Mouse (Mus musculus): ENCODE data around the gene Trim24. TPM values are rescaled to one million over a fixed set of nuclear protein-coding genes. Genes with fewer than 3 reads are reported as not detected.
A peak's percentile ranks its signal among the peaks of the same experiment; 100 is the strongest.
"Not testable (repeated sequence)": the region's sequence is repeated elsewhere in the genome, so short reads cannot be mapped to it uniquely, and the experiment has no call there.

Gene Trim24
- polyA plus RNA-seq, 1 experiment from 2014 or later: 29.6 TPM

DNA sequence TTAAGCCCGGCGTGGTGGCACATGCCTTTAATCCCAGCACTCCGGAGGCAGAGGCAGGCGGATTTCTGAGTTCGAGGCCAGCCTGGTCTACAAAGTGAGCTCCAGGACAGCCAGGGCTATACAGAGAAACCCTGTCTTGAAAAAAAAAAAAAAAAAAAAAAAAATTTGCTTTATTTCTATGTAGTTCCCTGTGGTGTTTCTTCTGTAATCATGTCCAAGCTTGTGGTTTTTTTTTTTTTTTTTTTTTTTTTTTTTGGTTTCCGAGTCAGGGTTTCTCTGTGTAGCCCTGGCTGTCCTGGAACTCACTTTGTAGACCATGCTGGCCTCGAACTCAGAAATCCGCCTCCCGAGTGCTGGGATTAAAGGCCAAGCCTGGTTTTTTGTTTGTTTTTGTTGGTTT, 14.3 kb upstream of the Trim24 start:
- WGBS: 91% methylated on average over 9 of the region's 9 CpGs
- not testable (repeated sequence) for H3K4me2 ChIP-seq (ENCODE audit: low read depth, severe bottlenecking); H3K27ac ChIP-seq (replicated peaks; ENCODE audit: low read depth, low read length); H3K9me3 ChIP-seq (ENCODE audit: control insufficient read depth, low read length); H3K9ac ChIP-seq (ENCODE audit: low read length); DNase-seq (ENCODE audit: low spot score); ATAC-seq (ENCODE audit: insufficient number of reproducible peaks, low FRiP score, low TSS enrichment, low read depth); H3K4me1 ChIP-seq (ENCODE audit: control insufficient read depth, insufficient read depth, low read length); H3K36me3 ChIP-seq (ENCODE audit: control insufficient read depth, insufficient read depth, low read length); H3K27me3 ChIP-seq (ENCODE audit: control insufficient read depth, insufficient read depth, low read length); H3K4me3 ChIP-seq (ENCODE audit: low read depth, low read length)

DNA sequence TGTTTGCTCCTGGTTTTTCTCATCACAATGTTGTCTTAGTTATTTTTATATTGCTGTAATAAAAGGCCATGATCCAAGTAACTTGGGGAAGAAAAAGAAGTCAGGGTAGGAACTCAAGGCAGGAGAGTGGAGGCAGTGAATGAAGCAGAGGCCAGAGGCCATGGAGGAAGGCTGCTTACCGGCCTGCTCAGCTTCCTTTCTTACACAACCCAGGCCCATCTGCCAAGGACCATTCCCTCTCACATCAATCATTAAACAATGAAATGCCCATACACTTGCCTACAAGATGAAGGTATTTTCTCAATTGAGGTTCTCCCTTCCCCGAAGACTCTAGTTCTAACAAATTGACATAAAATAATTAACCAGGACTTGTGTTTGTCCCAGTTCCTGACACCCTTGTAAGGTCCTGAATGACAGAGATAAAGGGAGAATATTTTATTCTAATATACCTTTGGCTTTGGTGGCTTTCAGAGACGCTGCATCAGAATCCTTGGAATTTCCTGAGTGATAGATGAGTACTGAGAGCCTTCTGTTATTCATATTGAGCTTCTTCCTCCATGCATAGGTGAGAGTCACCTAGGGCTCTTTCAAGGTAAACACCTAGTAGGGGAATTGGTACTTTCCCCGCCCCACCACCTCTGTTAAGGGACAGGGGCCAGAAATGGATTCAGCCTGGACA, 13.3 kb upstream of the Trim24 start:
- Histone ChIP-seq H3K36me3 (ENCODE audit: control insufficient read depth, insufficient read depth, low read length) (no peaks in the 10 kb centered on the region), H3K4me1 (ENCODE audit: control insufficient read depth, insufficient read depth, low read length) (no peaks in the 10 kb centered on the region), H3K4me3 (ENCODE audit: low read depth, low read length) (no peak overlapping the region), H3K27me3 (ENCODE audit: control insufficient read depth, insufficient read depth, low read length) (no peaks in the 10 kb centered on the region), H3K27ac (replicated peaks; ENCODE audit: low read depth, low read length) (no peak overlapping the region), H3K9ac (ENCODE audit: low read length) (no peak overlapping the region), H3K4me2 (ENCODE audit: low read depth, severe bottlenecking) (no peak overlapping the region), H3K9me3 (ENCODE audit: control insufficient read depth, low read length) (no peaks in the 10 kb centered on the region)
- WGBS: 58% methylated on average over 4 of the region's 4 CpGs
- DNase-seq (ENCODE audit: low spot score) (no peak), ATAC-seq (ENCODE audit: insufficient number of reproducible peaks, low FRiP score, low TSS enrichment, low read depth) (no peak)

DNA sequence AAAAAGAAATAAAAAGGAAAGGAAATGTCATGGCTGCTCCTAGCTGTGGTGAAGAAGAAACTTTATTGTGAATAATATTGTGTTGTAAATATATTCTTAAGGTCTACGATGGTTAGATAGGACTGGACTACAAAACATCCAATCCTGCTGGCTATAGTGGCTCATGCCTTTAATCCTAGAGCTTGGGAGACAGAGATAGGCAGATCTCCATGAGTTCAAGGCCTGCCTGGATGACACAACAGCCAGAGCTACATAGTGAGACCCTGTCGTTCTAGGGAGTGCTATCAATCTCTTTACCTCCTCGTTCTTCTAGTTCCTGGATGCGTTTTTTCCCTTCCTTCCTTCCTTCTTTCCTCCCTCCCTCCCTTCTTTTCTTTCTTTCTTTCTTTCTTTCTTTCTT, 12.5 kb upstream of the Trim24 start:
- no peak overlapping the region for H3K9ac ChIP-seq (ENCODE audit: low read length)
- no peaks in the 10 kb centered on the region for H3K9me3 ChIP-seq (ENCODE audit: control insufficient read depth, low read length)
- no peak overlapping the region for H3K4me2 ChIP-seq (ENCODE audit: low read depth, severe bottlenecking)
- H3K36me3 ChIP-seq (ENCODE audit: control insufficient read depth, insufficient read depth, low read length): no peaks in the 10 kb centered on the region
- H3K27me3 ChIP-seq (ENCODE audit: control insufficient read depth, insufficient read depth, low read length): no peaks in the 10 kb centered on the region
- no peaks in the 10 kb centered on the region for H3K4me1 ChIP-seq (ENCODE audit: control insufficient read depth, insufficient read depth, low read length)
- ATAC-seq (ENCODE audit: insufficient number of reproducible peaks, low FRiP score, low TSS enrichment, low read depth) (no peak), DNase-seq (ENCODE audit: low spot score) (no peak)
- no peak overlapping the region for H3K27ac ChIP-seq (replicated peaks; ENCODE audit: low read depth, low read length)
- WGBS: 80% methylated on average over 4 of the region's 4 CpGs
- H3K4me3 ChIP-seq (ENCODE audit: low read depth, low read length): no peak overlapping the region

DNA sequence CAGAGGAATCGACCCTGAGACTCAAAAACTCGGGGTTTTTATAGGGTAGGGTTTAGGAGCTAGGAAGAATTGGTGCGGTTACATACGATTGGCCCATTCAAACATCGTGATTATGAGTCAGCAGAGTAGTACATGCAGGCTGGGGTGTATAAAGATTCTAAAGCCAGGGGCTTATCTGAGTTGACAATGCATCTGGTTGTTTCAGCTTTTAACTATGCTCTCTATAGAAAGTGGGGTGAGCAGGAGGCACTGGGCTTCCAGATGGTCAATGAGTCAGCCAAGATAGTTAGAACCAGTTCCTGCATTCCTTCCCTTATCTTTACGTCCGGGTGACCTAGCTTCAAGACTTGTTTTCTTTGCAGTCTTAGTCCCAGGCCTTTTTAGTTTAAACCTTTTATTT, 7.7 kb upstream of the Trim24 start:
- H3K36me3 ChIP-seq (ENCODE audit: control insufficient read depth, insufficient read depth, low read length): no peaks in the 10 kb centered on the region
- no peak overlapping the region for H3K27ac ChIP-seq (replicated peaks; ENCODE audit: low read depth, low read length)
- H3K4me2 ChIP-seq (ENCODE audit: low read depth, severe bottlenecking): no peak overlapping the region
- WGBS: 88% methylated on average over 7 of the region's 7 CpGs
- H3K27me3 ChIP-seq (ENCODE audit: control insufficient read depth, insufficient read depth, low read length): no peaks in the 10 kb centered on the region
- ATAC-seq (ENCODE audit: insufficient number of reproducible peaks, low FRiP score, low TSS enrichment, low read depth): no peak
- no peak overlapping the region for H3K4me3 ChIP-seq (ENCODE audit: low read depth, low read length)
- no peak for DNase-seq (ENCODE audit: low spot score)
- H3K9ac ChIP-seq (ENCODE audit: low read length): no peak overlapping the region
- H3K9me3 ChIP-seq (ENCODE audit: control insufficient read depth, low read length): no peaks in the 10 kb centered on the region
- H3K4me1 ChIP-seq (ENCODE audit: control insufficient read depth, insufficient read depth, low read length): no peaks in the 10 kb centered on the region

DNA sequence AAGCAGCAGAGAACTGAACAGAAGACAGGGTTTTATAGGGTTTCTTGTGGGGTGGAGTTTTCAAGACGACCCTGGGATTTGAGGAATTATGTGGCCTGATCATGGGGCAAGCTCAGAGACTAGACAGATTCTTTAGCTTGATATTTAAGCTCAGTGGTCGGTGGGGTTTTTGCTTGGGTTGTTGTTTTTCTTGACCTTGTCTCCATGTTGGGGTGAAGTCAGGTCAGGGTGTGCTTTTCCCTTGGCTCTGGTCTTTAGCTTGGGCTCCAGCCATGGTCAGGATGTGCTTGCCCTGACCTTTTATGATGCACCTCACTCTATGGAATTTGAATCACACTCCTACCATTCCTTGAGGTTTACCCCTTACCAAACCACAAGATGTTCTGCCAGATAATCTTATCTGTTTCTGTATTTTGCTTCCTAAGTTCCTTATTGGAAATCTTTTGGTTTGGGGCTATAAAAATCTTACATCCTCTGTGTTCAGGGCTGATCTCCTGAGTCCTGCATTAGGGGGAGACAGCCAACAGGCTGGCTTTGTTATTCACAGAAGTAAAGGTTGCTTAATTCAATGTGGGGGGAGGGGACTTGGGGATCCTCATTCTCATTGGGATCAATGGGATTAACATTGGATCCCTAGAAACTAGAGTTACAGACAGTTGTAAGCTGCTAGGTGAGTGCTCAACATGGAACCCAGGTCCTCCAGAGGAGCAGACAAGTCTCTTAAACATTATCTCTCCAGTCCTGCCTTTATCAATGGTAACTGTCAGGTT, 6.5 kb upstream of the Trim24 start:
- H3K4me3 ChIP-seq (ENCODE audit: low read depth, low read length): no peak overlapping the region
- no peak overlapping the region for H3K27ac ChIP-seq (replicated peaks; ENCODE audit: low read depth, low read length)
- H3K27me3 ChIP-seq (ENCODE audit: control insufficient read depth, insufficient read depth, low read length): no peaks in the 10 kb centered on the region
- no peaks in the 10 kb centered on the region for H3K36me3 ChIP-seq (ENCODE audit: control insufficient read depth, insufficient read depth, low read length)
- H3K4me2 ChIP-seq (ENCODE audit: low read depth, severe bottlenecking): no peak overlapping the region
- ATAC-seq (ENCODE audit: insufficient number of reproducible peaks, low FRiP score, low TSS enrichment, low read depth): no peak
- H3K9ac ChIP-seq (ENCODE audit: low read length): no peak overlapping the region
- no peak for DNase-seq (ENCODE audit: low spot score)
- 77% methylated on average over 2 of the region's 2 CpGs for WGBS
- no peaks in the 10 kb centered on the region for H3K9me3 ChIP-seq (ENCODE audit: control insufficient read depth, low read length)
- no peaks in the 10 kb centered on the region for H3K4me1 ChIP-seq (ENCODE audit: control insufficient read depth, insufficient read depth, low read length)

DNA sequence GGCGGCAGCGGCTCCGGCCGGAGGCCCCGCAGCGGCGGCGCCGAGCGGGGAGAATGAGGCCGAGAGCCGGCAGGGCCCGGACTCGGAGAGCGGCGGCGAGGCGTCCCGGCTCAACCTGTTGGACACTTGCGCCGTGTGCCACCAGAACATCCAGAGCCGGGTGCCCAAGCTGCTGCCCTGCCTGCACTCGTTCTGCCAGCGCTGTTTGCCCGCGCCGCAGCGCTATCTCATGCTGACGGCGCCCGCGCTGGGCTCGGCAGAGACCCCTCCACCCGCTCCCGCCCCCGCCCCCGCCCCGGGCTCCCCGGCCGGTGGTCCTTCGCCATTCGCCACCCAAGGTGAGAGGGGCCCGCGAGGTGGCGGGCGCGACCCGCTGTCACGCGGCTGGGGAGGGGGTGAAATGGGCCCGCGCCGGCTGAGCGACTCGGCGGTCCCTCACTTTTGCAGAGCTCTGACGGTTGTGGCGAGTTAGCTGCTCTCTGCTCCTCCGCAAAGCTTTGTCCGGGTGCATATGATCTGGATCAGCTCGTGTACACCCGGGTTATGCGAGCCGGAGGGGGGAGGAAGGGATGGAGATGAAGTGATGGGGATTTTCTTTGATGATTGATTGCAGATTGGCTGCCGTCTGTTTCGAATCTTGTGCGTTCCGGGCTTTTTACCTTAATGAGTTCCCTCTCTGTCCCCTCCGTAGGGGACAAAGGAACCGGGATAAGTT, 683 bp downstream of the Trim24 start:
- ATAC-seq (ENCODE audit: insufficient number of reproducible peaks, low FRiP score, low TSS enrichment, low read depth) (peak; percentile 44), DNase-seq (ENCODE audit: low spot score) (peak; percentile 82)
- peak overlapping the region; percentile 98 for H3K27ac ChIP-seq (replicated peaks; ENCODE audit: low read depth, low read length)
- peak overlapping the region; percentile 87 for H3K4me3 ChIP-seq (ENCODE audit: low read depth, low read length)
- H3K36me3 ChIP-seq (ENCODE audit: control insufficient read depth, insufficient read depth, low read length): peaks cover 3% of the 10 kb centered on the region
- H3K4me2 ChIP-seq (ENCODE audit: low read depth, severe bottlenecking): peak overlapping the region; percentile 38
- H3K27me3 ChIP-seq (ENCODE audit: control insufficient read depth, insufficient read depth, low read length): no peaks in the 10 kb centered on the region
- peaks cover 17% of the 10 kb centered on the region for H3K9me3 ChIP-seq (ENCODE audit: control insufficient read depth, low read length)
- peak overlapping the region; percentile 97 for H3K9ac ChIP-seq (ENCODE audit: low read length)
- H3K4me1 ChIP-seq (ENCODE audit: control insufficient read depth, insufficient read depth, low read length): no peaks in the 10 kb centered on the region
- under 1% methylated on average over 59 of the region's 70 CpGs for WGBS

DNA sequence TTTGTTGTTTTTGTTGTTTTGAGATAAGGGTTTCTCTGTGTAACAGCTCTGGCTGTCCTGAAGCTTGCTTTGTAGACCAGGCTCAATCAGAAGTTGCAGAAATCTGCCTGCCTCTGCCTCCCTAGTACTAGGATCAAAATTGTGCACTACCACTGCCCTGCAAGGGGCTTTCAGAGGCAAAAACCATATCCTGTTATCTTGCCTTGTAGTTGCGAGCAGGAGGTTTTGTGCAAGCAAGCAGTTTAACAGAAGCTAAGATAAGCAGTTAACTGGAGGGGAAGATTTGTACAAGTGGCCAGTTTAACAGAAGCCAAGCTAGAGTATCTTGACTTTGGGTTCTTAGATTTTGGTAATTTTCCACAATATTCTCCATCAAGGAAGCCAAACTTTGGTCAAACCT, 2.2 kb downstream of the Trim24 start:
- peaks cover 10% of the 10 kb centered on the region for H3K36me3 ChIP-seq (ENCODE audit: control insufficient read depth, insufficient read depth, low read length)
- DNase-seq (ENCODE audit: low spot score): no peak

DNA sequence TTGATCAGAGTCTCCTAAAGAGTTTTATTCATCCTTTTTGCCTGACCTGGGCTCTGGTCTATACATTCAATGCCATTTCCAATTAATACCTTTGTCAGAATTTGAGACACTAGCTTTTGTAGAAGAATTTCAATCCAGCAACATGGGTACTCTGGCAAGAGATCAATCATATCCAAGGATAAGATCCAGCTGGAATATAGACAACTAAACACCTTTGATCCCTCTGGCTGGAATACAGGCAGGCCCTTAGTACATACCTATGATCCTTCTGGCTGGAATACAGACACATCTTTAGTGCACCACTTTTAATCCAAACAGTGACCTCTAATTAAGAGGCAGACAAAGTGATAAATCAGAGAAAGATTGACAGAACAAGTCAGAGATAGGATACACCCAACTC, 3.1 kb downstream of the Trim24 start:
- peaks cover 20% of the 10 kb centered on the region for H3K9me3 ChIP-seq (ENCODE audit: control insufficient read depth, low read length)
- no peaks in the 10 kb centered on the region for H3K4me1 ChIP-seq (ENCODE audit: control insufficient read depth, insufficient read depth, low read length)
- H3K27me3 ChIP-seq (ENCODE audit: control insufficient read depth, insufficient read depth, low read length): no peaks in the 10 kb centered on the region
- no peak for DNase-seq (ENCODE audit: low spot score)
- no peak overlapping the region for H3K9ac ChIP-seq (ENCODE audit: low read length)
- H3K4me2 ChIP-seq (ENCODE audit: low read depth, severe bottlenecking): no peak overlapping the region
- H3K27ac ChIP-seq (replicated peaks; ENCODE audit: low read depth, low read length): no peak overlapping the region
- ATAC-seq (ENCODE audit: insufficient number of reproducible peaks, low FRiP score, low TSS enrichment, low read depth): no peak
- H3K4me3 ChIP-seq (ENCODE audit: low read depth, low read length): no peak overlapping the region
- peaks cover 10% of the 10 kb centered on the region for H3K36me3 ChIP-seq (ENCODE audit: control insufficient read depth, insufficient read depth, low read length)

More for the DNA sequence above, 2.2 kb downstream of the Trim24 start:
- no peak overlapping the region for H3K4me2 ChIP-seq (ENCODE audit: low read depth, severe bottlenecking)
- no peak overlapping the region for H3K9ac ChIP-seq (ENCODE audit: low read length)
- peaks cover 17% of the 10 kb centered on the region for H3K9me3 ChIP-seq (ENCODE audit: control insufficient read depth, low read length)
- no peak overlapping the region for H3K4me3 ChIP-seq (ENCODE audit: low read depth, low read length)
- H3K27ac ChIP-seq (replicated peaks; ENCODE audit: low read depth, low read length): no peak overlapping the region
- ATAC-seq (ENCODE audit: insufficient number of reproducible peaks, low FRiP score, low TSS enrichment, low read depth): no peak
- H3K4me1 ChIP-seq (ENCODE audit: control insufficient read depth, insufficient read depth, low read length): no peaks in the 10 kb centered on the region
- WGBS: 98% methylated on average over 1 of the region's 1 CpGs
- no peaks in the 10 kb centered on the region for H3K27me3 ChIP-seq (ENCODE audit: control insufficient read depth, insufficient read depth, low read length)

Measured in limb, embryonic 11.5 days (tissue).